Mouse (Mus musculus): ENCODE measurements at regions not wholly inside any gene's neighbourhood (a gene's known extent, or its start where the extent isn't known, plus 50 kb on each side); places are given as distances from the start of the nearest gene placed in this dataset.

DNA sequence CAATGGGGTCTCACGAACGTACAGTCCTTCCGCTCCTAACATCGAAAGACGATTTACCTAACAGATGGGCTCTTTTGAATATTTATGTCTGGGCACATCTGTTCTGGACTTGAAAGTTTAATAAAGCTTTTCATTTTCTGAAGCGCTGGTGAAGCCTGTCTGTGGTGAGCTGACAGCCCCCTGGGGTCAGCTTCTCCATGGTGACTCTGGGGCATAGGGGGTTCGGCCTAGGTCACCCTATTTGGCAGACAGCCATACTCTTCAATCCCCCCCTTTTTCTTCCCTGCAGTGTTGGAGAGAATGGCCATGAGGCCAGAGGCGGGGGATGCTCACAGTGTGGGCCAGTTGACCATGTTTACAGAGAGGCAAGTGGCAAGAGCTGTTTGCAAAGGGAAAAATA lies 232.8 kb downstream of the Slc4a3 start:
- H3K36me3 ChIP-seq (ENCODE audit: control insufficient read depth, insufficient read depth) = no peaks in the 10 kb centered on the region
- no peak overlapping the region for H3ac ChIP-seq (ENCODE audit: control insufficient read depth, insufficient read length, low read depth)
- no peak overlapping the region for H3K4me3 ChIP-seq (ENCODE audit: insufficient read depth, poor library complexity, severe bottlenecking)
- H3K79me3 ChIP-seq (ENCODE audit: low read depth) = no peaks in the 10 kb centered on the region
- no peaks in the 10 kb centered on the region for H3K27me3 ChIP-seq (ENCODE audit: control insufficient read depth, insufficient read depth, insufficient read length)
- H3K79me2 ChIP-seq (ENCODE audit: control insufficient read depth, insufficient read depth) = no peaks in the 10 kb centered on the region
- TF ChIP-seq CTCF (IDR thresholded peaks at IDR 0.05; ENCODE audit: control insufficient read depth, insufficient read depth, insufficient read length) (no peak), MYOG (IDR thresholded peaks at IDR 0.05; ENCODE audit: control insufficient read depth, extremely low read depth, insufficient read length) (no peak), MAX (IDR thresholded peaks at IDR 0.05) (no peak), USF1 (IDR thresholded peaks at IDR 0.05; ENCODE audit: low read depth) (no peak), CEBPB (IDR thresholded peaks at IDR 0.05; ENCODE audit: low read depth) (no peak), MYOD1 (IDR thresholded peaks at IDR 0.05; ENCODE audit: control insufficient read depth, insufficient read length, low read depth) (no peak), FOSL1 (IDR thresholded peaks at IDR 0.05; ENCODE audit: insufficient read depth, low read length, poor library complexity, severe bottlenecking) (no peak)

DNA sequence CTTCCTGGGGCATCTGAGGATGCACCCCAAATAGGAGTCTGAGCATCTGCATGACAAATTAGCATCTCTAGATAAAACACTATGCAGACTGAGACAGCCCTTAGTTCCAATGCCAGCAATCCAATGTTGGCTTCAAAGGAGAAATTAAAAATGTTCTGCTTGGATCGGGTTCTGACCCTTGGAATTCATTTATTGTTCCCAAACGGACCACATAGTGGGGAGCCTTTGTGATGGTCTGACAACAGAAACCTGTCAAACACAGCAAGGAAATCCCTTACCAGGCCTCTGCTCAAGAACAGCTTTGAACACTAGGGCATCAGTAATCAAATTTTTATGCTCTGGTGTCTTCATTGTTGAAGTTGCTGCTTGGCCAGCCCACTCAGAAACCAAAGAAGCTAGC lies 237.1 kb downstream of the Slc4a3 start:
- TF ChIP-seq CEBPB (IDR thresholded peaks at IDR 0.05; ENCODE audit: low read depth) (no peak), MYOD1 (IDR thresholded peaks at IDR 0.05; ENCODE audit: control insufficient read depth, insufficient read length, low read depth) (no peak), MAX (IDR thresholded peaks at IDR 0.05) (no peak), MYOG (IDR thresholded peaks at IDR 0.05; ENCODE audit: control insufficient read depth, extremely low read depth, insufficient read length) (no peak), CTCF (IDR thresholded peaks at IDR 0.05; ENCODE audit: control insufficient read depth, insufficient read depth, insufficient read length) (no peak), FOSL1 (IDR thresholded peaks at IDR 0.05; ENCODE audit: insufficient read depth, low read length, poor library complexity, severe bottlenecking) (no peak), USF1 (IDR thresholded peaks at IDR 0.05; ENCODE audit: low read depth) (no peak)
- Histone ChIP-seq H3ac (ENCODE audit: control insufficient read depth, insufficient read length, low read depth) (no peak overlapping the region), H3K79me2 (ENCODE audit: control insufficient read depth, insufficient read depth) (no peaks in the 10 kb centered on the region), H3K27me3 (ENCODE audit: control insufficient read depth, insufficient read depth, insufficient read length) (no peaks in the 10 kb centered on the region), H3K4me3 (ENCODE audit: insufficient read depth, poor library complexity, severe bottlenecking) (no peak overlapping the region), H3K79me3 (ENCODE audit: low read depth) (no peaks in the 10 kb centered on the region), H3K36me3 (ENCODE audit: control insufficient read depth, insufficient read depth) (no peaks in the 10 kb centered on the region)

- H3K79me3 ChIP-seq (ENCODE audit: low read depth) = no peaks in the 10 kb centered on the region
- H3K4me3 ChIP-seq (ENCODE audit: insufficient read depth, poor library complexity, severe bottlenecking) = no peak overlapping the region
- TF ChIP-seq CTCF (IDR thresholded peaks at IDR 0.05; ENCODE audit: control insufficient read depth, insufficient read depth, insufficient read length) (no peak), USF1 (IDR thresholded peaks at IDR 0.05; ENCODE audit: low read depth) (no peak), MAX (IDR thresholded peaks at IDR 0.05) (no peak), FOSL1 (IDR thresholded peaks at IDR 0.05; ENCODE audit: insufficient read depth, low read length, poor library complexity, severe bottlenecking) (no peak), MYOG (IDR thresholded peaks at IDR 0.05; ENCODE audit: control insufficient read depth, extremely low read depth, insufficient read length) (no peak), CEBPB (IDR thresholded peaks at IDR 0.05; ENCODE audit: low read depth) (no peak), MYOD1 (IDR thresholded peaks at IDR 0.05; ENCODE audit: control insufficient read depth, insufficient read length, low read depth) (no peak)
- H3K27me3 ChIP-seq (ENCODE audit: control insufficient read depth, insufficient read depth, insufficient read length) = no peaks in the 10 kb centered on the region
- H3K79me2 ChIP-seq (ENCODE audit: control insufficient read depth, insufficient read depth) = no peaks in the 10 kb centered on the region
- H3K36me3 ChIP-seq (ENCODE audit: control insufficient read depth, insufficient read depth) = no peaks in the 10 kb centered on the region
- no peak overlapping the region for H3ac ChIP-seq (ENCODE audit: control insufficient read depth, insufficient read length, low read depth)
Measured at GRCm38 (mm10) chr1:75786173-75786820, 240.2 kb downstream of the Slc4a3 start.

DNA sequence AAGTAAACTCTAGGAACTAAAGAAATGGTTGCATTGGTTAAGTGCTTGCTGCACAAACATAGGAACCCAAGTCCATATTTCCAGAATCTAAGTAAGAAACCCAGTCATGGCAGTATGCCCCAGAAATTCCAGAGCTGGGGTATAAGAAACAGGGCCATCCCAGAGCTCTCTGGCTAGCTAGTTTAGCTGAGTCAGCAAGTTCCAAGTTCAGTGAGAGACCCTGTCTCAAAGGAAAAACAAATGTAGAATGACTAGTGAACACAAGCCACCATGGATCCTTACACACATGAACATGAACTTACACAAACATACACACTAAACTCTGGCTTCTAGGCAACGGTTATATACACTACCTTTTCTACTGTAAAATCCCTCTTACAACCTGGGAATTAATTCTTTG lies 245.4 kb downstream of the Slc4a3 start:
- no peak for TF ChIP-seq MAX (IDR thresholded peaks at IDR 0.05)
- no peak for TF ChIP-seq CEBPB (IDR thresholded peaks at IDR 0.05; ENCODE audit: low read depth)
- TF ChIP-seq FOSL1 (IDR thresholded peaks at IDR 0.05; ENCODE audit: insufficient read depth, low read length, poor library complexity, severe bottlenecking) = no peak
- no peak for TF ChIP-seq MYOD1 (IDR thresholded peaks at IDR 0.05; ENCODE audit: control insufficient read depth, insufficient read length, low read depth)
- no peak for TF ChIP-seq CTCF (IDR thresholded peaks at IDR 0.05; ENCODE audit: control insufficient read depth, insufficient read depth, insufficient read length)
- no peak for TF ChIP-seq MYOG (IDR thresholded peaks at IDR 0.05; ENCODE audit: control insufficient read depth, extremely low read depth, insufficient read length)
- TF ChIP-seq USF1 (IDR thresholded peaks at IDR 0.05; ENCODE audit: low read depth) = no peak
- Histone ChIP-seq H3K79me2 (ENCODE audit: control insufficient read depth, insufficient read depth) (no peaks in the 10 kb centered on the region), H3K36me3 (ENCODE audit: control insufficient read depth, insufficient read depth) (no peaks in the 10 kb centered on the region)

DNA sequence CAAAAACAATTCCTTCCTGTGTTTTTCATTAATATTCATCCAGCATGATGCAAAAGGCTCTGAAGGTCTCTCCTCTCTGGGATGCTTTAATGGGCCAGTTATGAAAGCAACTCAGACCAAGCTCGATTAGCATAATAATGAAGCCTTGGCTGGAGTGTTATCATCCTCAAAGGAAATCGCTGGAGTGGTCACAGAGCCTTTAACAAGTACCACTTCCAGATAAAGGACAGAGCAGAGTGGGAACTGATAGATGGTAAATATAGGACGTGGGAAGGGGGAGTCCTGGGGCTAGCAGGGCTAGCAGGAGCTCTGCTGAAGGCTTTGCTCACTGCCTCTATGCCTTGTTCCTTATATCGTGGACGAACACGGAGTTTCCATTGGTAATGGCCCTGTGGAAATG lies 251.7 kb downstream of the Slc4a3 start:
- no peaks in the 10 kb centered on the region for H3K36me3 ChIP-seq (ENCODE audit: control insufficient read depth, insufficient read depth)
- no peaks in the 10 kb centered on the region for H3K79me3 ChIP-seq (ENCODE audit: low read depth)
- no peak overlapping the region for H3ac ChIP-seq (ENCODE audit: control insufficient read depth, insufficient read length, low read depth)
- H3K79me2 ChIP-seq (ENCODE audit: control insufficient read depth, insufficient read depth) = no peaks in the 10 kb centered on the region
- no peak overlapping the region for H3K4me3 ChIP-seq (ENCODE audit: insufficient read depth, poor library complexity, severe bottlenecking)
- no peak for TF ChIP-seq CEBPB (IDR thresholded peaks at IDR 0.05; ENCODE audit: low read depth)
- no peak for TF ChIP-seq FOSL1 (IDR thresholded peaks at IDR 0.05; ENCODE audit: insufficient read depth, low read length, poor library complexity, severe bottlenecking)
- no peaks in the 10 kb centered on the region for H3K27me3 ChIP-seq (ENCODE audit: control insufficient read depth, insufficient read depth, insufficient read length)

More for the DNA sequence above, 245.4 kb downstream of the Slc4a3 start:
- no peak overlapping the region for H3K4me3 ChIP-seq (ENCODE audit: insufficient read depth, poor library complexity, severe bottlenecking)
- no peak overlapping the region for H3ac ChIP-seq (ENCODE audit: control insufficient read depth, insufficient read length, low read depth)
- H3K27me3 ChIP-seq (ENCODE audit: control insufficient read depth, insufficient read depth, insufficient read length) = no peaks in the 10 kb centered on the region
- no peaks in the 10 kb centered on the region for H3K79me3 ChIP-seq (ENCODE audit: low read depth)

Data from C2C12 (cell line).